Mouse (Mus musculus): ENCODE results near the gene C130032M10Rik.

DNA sequence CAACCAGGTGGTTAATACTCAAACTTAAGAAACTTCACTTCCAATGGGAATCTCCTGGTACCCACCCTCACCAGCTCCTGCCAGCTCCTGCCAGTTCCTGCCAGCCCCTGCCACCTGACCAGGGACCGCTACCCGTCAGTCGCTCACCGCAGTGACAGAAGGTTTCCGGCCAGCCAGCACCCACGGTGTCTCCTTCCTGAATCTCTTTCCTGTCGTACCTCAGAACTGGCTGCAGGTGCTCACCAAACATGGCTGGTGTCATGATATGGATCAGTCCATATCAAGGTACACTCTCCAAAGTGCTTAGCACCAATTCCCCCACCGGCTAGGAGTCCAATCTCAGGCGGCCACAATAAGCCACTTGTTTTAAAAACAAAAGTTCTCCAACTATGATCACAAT is 5.7 kb upstream of the C130032M10Rik start:
- TF ChIP-seq ZC3H11A (IDR thresholded peaks at IDR 0.05; ENCODE audit: borderline replicate concordance, low read depth, low read length) (no peak), CHD2 (IDR thresholded peaks at IDR 0.05; ENCODE audit: low read depth, low read length) (no peak), MAFK (IDR thresholded peaks at IDR 0.05; ENCODE audit: insufficient read depth, low read depth, low read length) (no peak), ZNF384 (IDR thresholded peaks at IDR 0.05; ENCODE audit: low read depth, low read length) (no peak), HCFC1 (IDR thresholded peaks at IDR 0.05; ENCODE audit: borderline replicate concordance, insufficient read depth, low read length) (no peak)

Measured in ES-E14 (cell line).